21 mouse cellular contexts compared by ENCODE assay signal in genomic region chr11:115672226-115672987, GRCm38 (mm10). TPM values are rescaled to one million over a fixed set of nuclear protein-coding genes. Genes with fewer than 3 reads are reported as not detected.
DNase-seq lines count a peak whose midpoint lies in the region; ATAC-seq and TF ChIP-seq lines count a peak whose summit lies in the region.
"Had no signal": no experiment of that assay in that cellular context is flagged by ENCODE, and none has a peak within 500 bp of the region (broad histone marks: within the 10 kb centered on the region; RNA-seq: fewer than 3 reads in every experiment).

No protein-coding gene starts in this region.

- peak overlapping the region; percentile 75; the same call in 1 of the 2 replicates for H3K27ac ChIP-seq in layer of hippocampus, adult 2 months
- H3K27ac ChIP-seq in thymus, adult 2 months (ENCODE audit: control insufficient read depth, insufficient read depth, low read length): peak overlapping the region; percentile 18; the same call in 1 of the 2 replicates
- H3K27ac ChIP-seq in midbrain, embryonic 15.5 days: no peak overlapping the region
- H3K27ac ChIP-seq: forebrain, embryonic 12.5 days; hindbrain, embryonic 14.5 days; liver, embryonic 12.5 days; neural tube, embryonic 12.5 days; stomach, embryonic 15.5 days had no signal

- H3K9ac ChIP-seq in midbrain, embryonic 15.5 days: no peak overlapping the region
- H3K9ac ChIP-seq: forebrain, embryonic 12.5 days; hindbrain, embryonic 14.5 days; liver, embryonic 12.5 days; neural tube, embryonic 12.5 days; stomach, embryonic 15.5 days had no signal

- H3K27me3 ChIP-seq in thymus, adult 2 months (ENCODE audit: control insufficient read depth, insufficient read depth, low read length): no peaks in the 10 kb centered on the region
- H3K27me3 ChIP-seq in midbrain, embryonic 15.5 days (replicated peaks): no peaks in the 10 kb centered on the region
- H3K27me3 ChIP-seq: forebrain, embryonic 12.5 days; liver, embryonic 12.5 days; neural tube, embryonic 12.5 days; Patski; stomach, embryonic 15.5 days had no signal

- DNase-seq in layer of hippocampus, adult 2 months (ENCODE audit: low spot score in 2 of 2): no peak
- DNase-seq in layer of hippocampus, postnatal 10 days (ENCODE audit: low spot score in 2 of 2): no peak
- peak; percentile 74 for DNase-seq in fat pad, adult 2 months (ENCODE audit: extremely low read depth, low read depth, low spot score)
- DNase-seq in thymus, adult 2 months: peak; percentile 43
- DNase-seq in frontal cortex, postnatal 14 days (ENCODE audit: low spot score in 2 of 2): no peak
- no peak for DNase-seq in cerebellum, postnatal 14 days
- DNase-seq: adrenal gland, adult 8-10 months; heart, postnatal 10 days; kidney, adult 9 months; kidney, postnatal 25 days; lung, adult 2 months; right cerebral cortex, postnatal 14 days; spleen, adult 18-20 months had no signal

- ATAC-seq in midbrain, embryonic 15.5 days (replicated peaks): no peak
- ATAC-seq: liver, embryonic 12.5 days; Patski had no signal

- no peaks in the 10 kb centered on the region for H3K36me3 ChIP-seq in thymus, adult 2 months (ENCODE audit: control insufficient read depth, insufficient read depth, low read length)
- H3K36me3 ChIP-seq in midbrain, embryonic 15.5 days (replicated peaks): no peaks in the 10 kb centered on the region
- H3K36me3 ChIP-seq: neural tube, embryonic 12.5 days; stomach, embryonic 15.5 days had no signal

- TF ChIP-seq CTCF in layer of hippocampus, adult 2 months (conservative IDR thresholded peaks at IDR 0.05): no peak
- TF ChIP-seq CTCF in thymus, adult 2 months (IDR thresholded peaks at IDR 0.05; ENCODE audit: borderline replicate concordance, control insufficient read depth, extremely low read depth, insufficient read depth, low read length, poor library complexity): no peak

- peaks cover 47% of the 10 kb centered on the region for H3K4me1 ChIP-seq in thymus, adult 2 months (replicated peaks; ENCODE audit: control insufficient read depth, insufficient read depth, low read length)
- H3K4me1 ChIP-seq in midbrain, embryonic 15.5 days: peaks cover 19% of the 10 kb centered on the region

- WGBS in thymus, adult 2 months: 36% methylated on average over 7 of the region's 7 CpGs
- 79% methylated on average over 7 of the region's 7 CpGs for WGBS in midbrain, embryonic 15.5 days

- TF ChIP-seq POLR2A in thymus, adult 2 months (IDR thresholded peaks at IDR 0.05; ENCODE audit: control insufficient read depth, extremely low read depth, insufficient read depth, low read length, poor library complexity): no peak

- H3K4me2 ChIP-seq in midbrain, embryonic 15.5 days: no peak overlapping the region
- H3K4me2 ChIP-seq: forebrain, embryonic 12.5 days; hindbrain, embryonic 14.5 days; liver, embryonic 12.5 days; neural tube, embryonic 12.5 days; stomach, embryonic 15.5 days had no signal

- no peaks in the 10 kb centered on the region for H3K9me3 ChIP-seq in midbrain, embryonic 15.5 days
- H3K9me3 ChIP-seq: forebrain, embryonic 12.5 days; heart, embryonic 10.5 days; liver, embryonic 12.5 days; neural tube, embryonic 12.5 days; stomach, embryonic 15.5 days had no signal

- no peak overlapping the region for H3K4me3 ChIP-seq in layer of hippocampus, adult 2 months
- H3K4me3 ChIP-seq in thymus, adult 2 months (ENCODE audit: control insufficient read depth, insufficient read depth, low read length): no peak overlapping the region
- H3K4me3 ChIP-seq in midbrain, embryonic 15.5 days: no peak overlapping the region
- H3K4me3 ChIP-seq: forebrain, embryonic 12.5 days; heart, embryonic 10.5 days; liver, embryonic 12.5 days; neural tube, embryonic 12.5 days; stomach, embryonic 15.5 days had no signal

RNA-seq across cellular contexts. Expression of gene Grb2, which starts 36.0 kb away (rescaled TPM):
- 100 to 1,000 TPM; 182 to 198 TPM for total RNA-seq in layer of hippocampus, adult 2 months (2021)
- 100 to 1,000 TPM; 160 to 186 TPM for total RNA-seq in layer of hippocampus, postnatal 10 days (2021)
- 81.7 and 82.8 TPM in 2 replicates for polyA plus RNA-seq in thymus, adult 2 months (2012; rRNA removed)
- polyA plus RNA-seq in midbrain, embryonic 15.5 days (2015; fragmentation: Nextera tagmentation; extraction: Ambion mirVana): 173 and 176 TPM in 2 replicates

RNA-seq across cellular contexts. Expression of gene Slc25a19, which starts 44.3 kb away (rescaled TPM):
- 10 to 100 TPM; 60.4 to 66.6 TPM for total RNA-seq in layer of hippocampus, adult 2 months (2021)
- 10 to 100 TPM; 52.2 to 59.5 TPM for total RNA-seq in layer of hippocampus, postnatal 10 days (2021)
- polyA plus RNA-seq in thymus, adult 2 months (2012; rRNA removed): 98.5 and 98.6 TPM in 2 replicates
- polyA plus RNA-seq in midbrain, embryonic 15.5 days (2015; fragmentation: Nextera tagmentation; extraction: Ambion mirVana): 43.5 and 44.5 TPM in 2 replicates

RNA-seq across cellular contexts. Expression of gene Mif4gd, which starts 59.6 kb away (rescaled TPM):
- total RNA-seq in layer of hippocampus, adult 2 months (2021): 10 to 100 TPM; 19.5 to 22.5 TPM
- 10 to 100 TPM; 19.4 to 19.7 TPM for total RNA-seq in layer of hippocampus, postnatal 10 days (2021)
- 188 and 215 TPM in 2 replicates for polyA plus RNA-seq in thymus, adult 2 months (2012; rRNA removed)
- polyA plus RNA-seq in midbrain, embryonic 15.5 days (2015; fragmentation: Nextera tagmentation; extraction: Ambion mirVana): 11.2 and 12.9 TPM in 2 replicates

Comparison
In these comparisons a context has a peak if more than half of its experiments do, and no peak if none do; other contexts are left out.
1. DNase-seq: peak in fat pad, adult 2 months (single experiment) and thymus, adult 2 months (single experiment); none in layer of hippocampus, adult 2 months (0 of 2), layer of hippocampus, postnatal 10 days (0 of 2), frontal cortex, postnatal 14 days (0 of 2) and cerebellum, postnatal 14 days (0 of 2).